Mouse (Mus musculus) heart, embryonic 15.5 days (tissue): ENCODE measurements around the gene Oprm1. TPM values are rescaled to one million over a fixed set of nuclear protein-coding genes. Genes with fewer than 3 reads are reported as not detected.

Experiments used
- ATAC-seq: fragments of 200-750 bp; cut with Nextera tagmentation; replicated peaks from 2 replicates; pipeline ENCODE4 v1.8.0; 2017; ENCODE audit warnings: low read depth, moderate TSS enrichment; ENCODE audit not compliant: insufficient number of reproducible peaks, insufficient read depth, low FRiP score
- H3K27ac ChIP-seq: fragments of 300-500 bp; sonication (generic); 2 replicates; pipeline ENCODE4 v1.5.1; 2015; ENCODE audit warnings: mild to moderate bottlenecking, inconsistent platforms
- H3K27me3 ChIP-seq: fragments of 300-500 bp; sonication (generic); 2 replicates; pipeline ENCODE4 v1.6.1; 2015; ENCODE audit warnings: inconsistent platforms
- H3K36me3 ChIP-seq: fragments of 300-500 bp; sonication (generic); 2 replicates; pipeline ENCODE4 v1.6.1; 2015; ENCODE audit warnings: mild to moderate bottlenecking, inconsistent platforms
- H3K4me1 ChIP-seq: fragments of 300-500 bp; sonication (generic); replicated peaks from 2 replicates; pipeline ENCODE4 v1.6.1; 2015; ENCODE audit warnings: inconsistent platforms
- H3K4me2 ChIP-seq: fragments of 300-500 bp; sonication (generic); 2 replicates; pipeline ENCODE4 v1.6.1; 2015; ENCODE audit warnings: inconsistent platforms, mild to moderate bottlenecking, moderate library complexity
- H3K4me3 ChIP-seq: fragments of 300-500 bp; sonication (generic); 2 replicates; pipeline ENCODE4 v1.5.1; 2015; ENCODE audit warnings: mild to moderate bottlenecking, inconsistent platforms
- H3K9ac ChIP-seq: fragments of 300-500 bp; sonication (generic); 2 replicates; pipeline ENCODE4 v1.6.1; 2015; ENCODE audit warnings: mild to moderate bottlenecking, inconsistent platforms
- H3K9me3 ChIP-seq: fragments of 300-500 bp; sonication (generic); replicated peaks from 2 replicates; pipeline ENCODE4 v1.6.1; 2016; ENCODE audit warnings: inconsistent platforms
- WGBS: fragments of 180-500 bp; shearing (Covaris S2); methylation state at CpG from one replicate; pipeline ENCODE4 v1.1.7; 2015; ENCODE audit warnings: mixed read lengths; 5-methylcytosine and 5-hydroxymethylcytosine counted together
- polyA plus RNA-seq: library from polyadenylated mRNA; unstranded; fragments of >200 nt; fragmentation: Nextera tagmentation; extraction: Ambion mirVana; gene quantifications from 2 replicates; pipeline ENCODE4 v1.2.1, GENCODE M21; 2015

Oprm1 gene
- polyA plus RNA-seq, 1 experiment from 2014 or later: not detected

DNA sequence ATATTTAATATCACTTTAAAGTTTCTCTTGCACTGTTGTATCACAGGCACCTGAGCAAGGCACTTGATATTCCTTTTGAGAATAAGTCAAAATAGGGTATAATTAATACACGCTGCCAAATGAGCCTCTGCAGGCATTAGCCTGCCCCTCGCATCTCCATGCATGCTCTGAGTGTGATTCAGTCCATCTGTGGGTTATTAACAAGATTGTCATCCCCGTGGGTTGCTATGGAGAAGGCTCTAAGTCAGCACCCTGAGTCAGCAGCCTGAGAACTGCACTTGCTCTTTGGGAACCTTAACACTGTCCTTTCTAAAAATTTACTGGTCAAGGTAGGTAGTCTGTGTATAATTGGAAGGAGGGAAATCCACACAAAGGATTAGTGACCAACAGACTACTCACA is 176.5 kb downstream of the Oprm1 start:
- Histone ChIP-seq H3K4me1 (no peaks in the 10 kb centered on the region), H3K4me3 (no peak overlapping the region), H3K27ac (no peak overlapping the region), H3K36me3 (no peaks in the 10 kb centered on the region), H3K9ac (no peak overlapping the region), H3K4me2 (no peak overlapping the region), H3K9me3 (no peaks in the 10 kb centered on the region), H3K27me3 (no peaks in the 10 kb centered on the region)
- WGBS: 67% methylated on average over 3 of the region's 3 CpGs
- no peak for ATAC-seq

DNA sequence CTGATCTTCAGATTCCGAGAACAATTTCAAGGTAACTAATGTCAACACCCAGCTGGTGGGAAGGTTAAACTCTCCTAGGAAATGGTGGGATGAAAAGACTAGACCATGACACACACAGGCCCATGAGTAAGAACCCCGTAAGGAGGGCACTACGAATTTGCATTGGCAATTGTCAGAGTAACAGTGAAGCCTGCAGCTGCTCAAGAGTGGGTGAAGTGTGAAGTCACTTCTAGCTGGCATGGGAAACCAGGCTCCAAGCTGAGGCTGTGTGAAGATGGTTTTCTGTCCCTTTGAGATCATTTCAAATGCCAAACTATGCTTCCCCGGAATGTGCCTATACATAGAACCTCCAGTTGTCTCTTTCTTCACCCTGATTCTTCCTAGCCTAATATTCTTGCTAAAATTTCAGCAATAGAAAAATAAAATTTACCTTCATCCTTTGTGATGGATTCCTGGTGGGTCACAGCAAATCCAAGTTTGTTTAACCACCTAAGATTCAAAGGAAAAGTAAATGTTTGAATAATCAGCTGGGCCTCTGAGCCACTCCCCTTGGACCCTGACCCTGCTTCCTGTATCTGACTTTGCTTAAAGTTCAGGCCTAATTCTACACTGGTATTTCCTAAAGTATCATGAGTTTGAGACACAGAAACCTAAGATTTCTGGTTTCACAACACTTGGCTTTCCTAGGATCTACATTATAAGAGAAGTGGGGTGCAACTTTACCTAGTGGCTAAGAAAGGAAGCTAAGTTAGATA is 178.5 kb downstream of the Oprm1 start:
- Histone ChIP-seq H3K36me3 (no peaks in the 10 kb centered on the region), H3K9me3 (no peaks in the 10 kb centered on the region), H3K27ac (no peak overlapping the region), H3K9ac (no peak overlapping the region), H3K27me3 (no peaks in the 10 kb centered on the region), H3K4me3 (no peak overlapping the region), H3K4me1 (no peaks in the 10 kb centered on the region), H3K4me2 (no peak overlapping the region)
- 76% methylated on average over 4 of the region's 4 CpGs for WGBS
- no peak for ATAC-seq

DNA sequence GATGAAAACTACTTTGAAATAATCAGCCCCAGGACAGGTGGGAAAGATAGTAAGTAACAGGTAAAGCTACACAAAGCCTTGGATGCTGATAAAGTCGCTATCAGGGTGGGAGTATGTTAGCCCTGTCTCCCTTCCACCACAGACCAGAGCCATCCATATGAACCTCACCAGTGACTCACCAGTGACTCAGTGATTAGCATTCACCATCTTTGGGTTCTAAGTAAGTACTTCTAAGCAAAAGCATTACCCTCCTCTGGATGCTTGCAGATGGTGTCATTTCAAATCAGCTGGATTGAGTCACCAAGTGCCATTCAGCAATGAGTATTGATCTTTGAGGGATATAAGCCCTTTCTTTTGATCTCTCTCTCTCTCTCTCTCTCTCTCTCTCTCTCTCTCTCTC is 194.8 kb downstream of the Oprm1 start:
- H3K4me2 ChIP-seq: no peak overlapping the region
- H3K4me3 ChIP-seq: no peak overlapping the region
- H3K4me1 ChIP-seq: no peaks in the 10 kb centered on the region
- H3K36me3 ChIP-seq: no peaks in the 10 kb centered on the region
- no peaks in the 10 kb centered on the region for H3K27me3 ChIP-seq
- no peak overlapping the region for H3K9ac ChIP-seq
- ATAC-seq: no peak
- no peaks in the 10 kb centered on the region for H3K9me3 ChIP-seq
- WGBS: 55% methylated on average over 1 of the region's 1 CpGs
- H3K27ac ChIP-seq: no peak overlapping the region

DNA sequence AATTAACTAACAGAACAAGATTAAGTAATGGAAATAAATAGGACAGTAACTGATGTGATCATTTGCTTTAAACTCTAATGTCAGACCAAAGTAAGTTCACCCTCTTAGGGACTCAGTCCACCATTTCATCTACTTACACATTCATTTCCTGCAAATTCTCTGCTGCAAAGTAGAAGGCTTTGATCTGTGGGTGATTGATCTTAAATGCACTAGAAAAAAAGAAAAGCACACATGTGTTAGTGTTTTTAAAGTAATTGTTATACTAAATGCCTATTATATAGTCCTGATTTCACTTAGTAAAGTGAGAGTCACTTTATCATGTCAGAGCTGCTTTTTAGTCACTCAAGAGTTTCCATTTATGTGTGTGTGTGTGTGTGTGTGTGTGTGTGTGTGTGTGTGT is 196.2 kb downstream of the Oprm1 start:
- Histone ChIP-seq H3K27me3 (no peaks in the 10 kb centered on the region), H3K4me1 (no peaks in the 10 kb centered on the region), H3K36me3 (no peaks in the 10 kb centered on the region), H3K9ac (no peak overlapping the region), H3K4me3 (no peak overlapping the region), H3K27ac (no peak overlapping the region), H3K4me2 (no peak overlapping the region), H3K9me3 (no peaks in the 10 kb centered on the region)
- ATAC-seq: no peak

DNA sequence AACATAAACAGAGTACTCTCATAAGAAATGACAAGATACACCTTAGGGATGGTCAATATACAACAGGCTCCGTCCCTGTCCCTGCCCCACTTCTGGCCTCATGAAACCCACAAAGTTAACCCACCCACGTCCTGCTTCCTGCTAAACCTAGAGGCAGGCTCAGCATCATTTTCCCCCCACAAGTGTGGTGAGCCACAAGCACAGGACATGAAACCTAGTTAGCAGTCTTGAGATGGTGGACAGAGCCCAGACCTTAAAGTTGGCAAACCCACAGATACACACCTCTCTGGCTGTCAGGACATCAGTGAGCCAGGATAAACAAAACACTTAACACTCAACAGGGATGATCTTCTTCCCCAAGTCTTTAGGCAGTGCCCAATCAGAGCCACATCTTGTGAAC is 198.1 kb downstream of the Oprm1 start:
- Histone ChIP-seq H3K36me3 (no peaks in the 10 kb centered on the region), H3K9me3 (no peaks in the 10 kb centered on the region), H3K27me3 (no peaks in the 10 kb centered on the region), H3K9ac (no peak overlapping the region), H3K27ac (no peak overlapping the region), H3K4me2 (no peak overlapping the region), H3K4me3 (no peak overlapping the region), H3K4me1 (no peaks in the 10 kb centered on the region)
- 80% methylated on average over 2 of the region's 2 CpGs for WGBS
- ATAC-seq: no peak

DNA sequence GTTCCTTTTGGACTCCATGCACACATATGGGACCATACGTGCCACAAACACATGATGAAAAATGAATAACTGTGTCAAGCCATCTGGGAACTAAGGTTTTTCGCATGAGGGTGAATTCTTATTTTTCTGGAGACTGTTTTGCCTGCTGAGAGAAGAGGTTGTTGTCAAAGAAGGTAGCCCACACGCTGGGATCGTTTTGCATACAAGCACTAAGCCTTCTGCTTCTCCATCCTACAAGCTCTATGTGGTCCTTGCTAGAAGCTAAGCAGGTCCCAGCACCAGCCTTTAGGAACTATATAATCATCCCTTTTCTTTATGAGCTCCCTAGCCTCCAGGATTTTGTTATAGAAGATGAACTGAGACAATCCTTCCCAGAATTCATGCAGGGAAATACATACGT is 200.5 kb downstream of the Oprm1 start:
- no peak overlapping the region for H3K4me3 ChIP-seq
- H3K27ac ChIP-seq: no peak overlapping the region
- no peaks in the 10 kb centered on the region for H3K4me1 ChIP-seq
- H3K36me3 ChIP-seq: no peaks in the 10 kb centered on the region
- ATAC-seq: no peak
- no peaks in the 10 kb centered on the region for H3K9me3 ChIP-seq
- 68% methylated on average over 5 of the region's 5 CpGs for WGBS
- H3K9ac ChIP-seq: no peak overlapping the region
- H3K27me3 ChIP-seq: no peaks in the 10 kb centered on the region
- no peak overlapping the region for H3K4me2 ChIP-seq

DNA sequence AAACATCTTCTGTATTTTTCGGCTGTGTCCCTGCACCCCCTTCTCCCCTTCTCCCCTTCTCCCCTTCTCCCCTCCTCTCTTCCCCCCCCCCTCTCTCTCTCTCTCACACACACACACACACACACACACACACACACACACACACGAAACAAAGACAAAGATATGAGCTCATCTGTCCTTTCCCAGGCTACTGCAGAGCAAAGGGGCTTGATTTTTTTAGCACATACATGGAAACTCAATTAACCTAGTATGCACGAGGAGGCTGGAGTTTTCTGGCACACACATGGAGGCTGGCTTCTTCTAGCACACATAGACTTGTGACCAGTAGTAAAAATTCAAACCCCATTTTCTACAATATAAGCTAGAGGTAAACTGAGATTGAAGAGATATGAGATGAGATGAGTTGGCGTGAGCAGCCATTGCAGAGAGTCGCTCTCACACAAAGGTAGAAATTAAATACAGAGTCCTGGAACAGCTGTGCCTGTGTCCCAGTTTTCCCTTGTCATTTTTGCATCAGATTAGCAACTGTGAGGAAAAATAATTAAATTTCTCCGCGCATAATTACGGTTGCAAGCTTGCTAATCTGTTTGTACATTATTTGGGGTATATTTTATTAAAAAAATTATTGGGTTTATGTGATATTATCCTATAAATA is 209.4 kb downstream of the Oprm1 start:
- no peak overlapping the region for H3K27ac ChIP-seq
- no peaks in the 10 kb centered on the region for H3K4me1 ChIP-seq
- H3K9me3 ChIP-seq: no peaks in the 10 kb centered on the region
- no peaks in the 10 kb centered on the region for H3K27me3 ChIP-seq
- H3K36me3 ChIP-seq: no peaks in the 10 kb centered on the region
- WGBS: 76% methylated on average over 8 of the region's 8 CpGs
- no peak overlapping the region for H3K4me2 ChIP-seq
- H3K9ac ChIP-seq: no peak overlapping the region
- no peak overlapping the region for H3K4me3 ChIP-seq
- ATAC-seq: no peak

DNA sequence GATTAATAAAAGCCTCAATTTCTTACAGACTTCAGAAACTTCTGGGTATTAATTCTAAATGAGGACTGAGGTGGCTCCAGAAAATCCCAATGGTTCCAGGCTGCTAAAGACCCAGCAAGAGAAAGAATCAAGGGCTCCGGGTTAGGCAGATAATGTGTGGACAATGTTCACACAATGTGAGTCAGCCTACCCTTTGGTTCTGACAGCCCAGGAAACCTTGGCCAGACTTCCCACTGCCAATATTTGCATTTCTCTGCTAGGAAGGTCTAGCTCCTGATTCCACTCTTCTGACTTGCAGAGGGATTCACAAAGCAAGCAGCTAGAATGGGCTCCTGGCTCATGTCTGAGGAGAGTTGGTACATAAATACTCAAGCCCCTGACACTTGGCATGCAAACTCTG is 210.0 kb downstream of the Oprm1 start:
- WGBS: 47% methylated on average over 1 of the region's 1 CpGs
- Histone ChIP-seq H3K4me2 (no peak overlapping the region), H3K27me3 (no peaks in the 10 kb centered on the region), H3K9me3 (no peaks in the 10 kb centered on the region), H3K9ac (no peak overlapping the region), H3K27ac (no peak overlapping the region), H3K4me1 (no peaks in the 10 kb centered on the region), H3K4me3 (no peak overlapping the region), H3K36me3 (no peaks in the 10 kb centered on the region)
- ATAC-seq: no peak

DNA sequence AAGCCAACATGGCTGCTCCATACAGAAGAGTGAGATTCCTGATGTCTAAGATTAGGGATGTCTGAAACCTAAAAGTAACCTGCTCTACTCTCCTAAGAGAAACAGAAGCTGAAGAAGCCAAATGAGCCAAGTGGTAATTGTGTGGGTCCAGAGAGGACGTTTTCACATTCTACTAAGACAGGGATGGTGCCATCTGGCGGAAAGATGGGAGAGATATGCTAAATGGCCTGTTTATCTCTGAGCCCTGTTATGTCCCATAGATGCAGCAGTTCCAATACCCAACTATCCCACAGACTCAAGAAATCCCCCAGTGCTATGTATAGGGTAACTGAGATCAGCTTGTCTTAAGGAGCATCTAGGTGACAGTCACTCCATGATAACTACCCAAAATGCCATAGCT is 219.5 kb downstream of the Oprm1 start:
- WGBS: 62% methylated on average over 2 of the region's 2 CpGs
- H3K9ac ChIP-seq: no peak overlapping the region
- H3K27me3 ChIP-seq: no peaks in the 10 kb centered on the region
- no peaks in the 10 kb centered on the region for H3K36me3 ChIP-seq
- H3K4me2 ChIP-seq: no peak overlapping the region
- H3K9me3 ChIP-seq: no peaks in the 10 kb centered on the region
- H3K4me3 ChIP-seq: no peak overlapping the region
- no peaks in the 10 kb centered on the region for H3K4me1 ChIP-seq
- no peak overlapping the region for H3K27ac ChIP-seq
- ATAC-seq: no peak

DNA sequence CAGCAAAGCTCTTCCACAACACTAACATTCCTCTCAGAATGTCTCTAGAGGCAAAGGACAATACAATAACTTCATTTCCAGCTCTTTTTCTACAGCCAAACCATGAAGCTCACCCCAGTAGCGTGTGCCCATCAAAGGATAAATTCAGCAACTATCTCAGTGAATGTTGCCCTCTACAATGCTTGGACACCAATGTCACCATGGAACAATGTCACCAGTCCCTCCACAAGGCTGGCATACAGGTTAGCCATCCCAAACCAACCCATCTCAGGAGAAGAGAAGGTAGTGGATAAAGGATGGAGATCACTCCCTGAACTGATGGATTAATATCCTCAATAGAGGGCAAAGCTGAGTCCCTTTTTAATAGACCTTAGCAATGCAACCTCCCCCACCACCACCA is 220.4 kb downstream of the Oprm1 start:
- Histone ChIP-seq H3K27me3 (no peaks in the 10 kb centered on the region), H3K27ac (no peak overlapping the region), H3K4me2 (no peak overlapping the region), H3K9ac (no peak overlapping the region), H3K9me3 (no peaks in the 10 kb centered on the region), H3K4me3 (no peak overlapping the region), H3K36me3 (no peaks in the 10 kb centered on the region), H3K4me1 (no peaks in the 10 kb centered on the region)
- 78% methylated on average over 1 of the region's 1 CpGs for WGBS
- no peak for ATAC-seq

DNA sequence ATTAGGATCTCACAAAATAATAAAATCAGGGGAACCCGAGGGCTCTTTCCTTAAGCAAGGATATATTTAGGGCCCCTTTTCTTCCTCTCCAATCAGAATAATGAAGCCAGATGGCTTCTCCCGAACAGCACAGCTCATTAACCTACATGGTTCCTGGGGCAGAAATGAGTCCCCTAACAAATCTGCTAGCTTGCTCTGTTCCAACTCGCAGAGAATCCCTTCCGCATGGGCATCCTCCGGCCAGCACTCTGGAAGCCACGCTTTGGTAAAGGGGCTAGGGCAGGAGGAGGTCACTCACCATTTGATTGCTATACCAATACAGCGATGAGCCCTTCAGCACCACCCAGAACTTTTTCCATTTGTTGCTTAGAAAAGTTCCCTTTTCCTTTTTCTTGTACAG is 220.9 kb downstream of the Oprm1 start:
- Histone ChIP-seq H3K4me3 (peak overlapping the region; percentile 30; the same call in 1 of the 2 replicates), H3K36me3 (no peaks in the 10 kb centered on the region), H3K4me1 (no peaks in the 10 kb centered on the region), H3K27me3 (no peaks in the 10 kb centered on the region), H3K27ac (no peak overlapping the region), H3K9me3 (no peaks in the 10 kb centered on the region), H3K4me2 (peak overlapping the region; percentile 46; the same call in 1 of the 2 replicates), H3K9ac (no peak overlapping the region)
- ATAC-seq: no peak
- 79% methylated on average over 7 of the region's 7 CpGs for WGBS

DNA sequence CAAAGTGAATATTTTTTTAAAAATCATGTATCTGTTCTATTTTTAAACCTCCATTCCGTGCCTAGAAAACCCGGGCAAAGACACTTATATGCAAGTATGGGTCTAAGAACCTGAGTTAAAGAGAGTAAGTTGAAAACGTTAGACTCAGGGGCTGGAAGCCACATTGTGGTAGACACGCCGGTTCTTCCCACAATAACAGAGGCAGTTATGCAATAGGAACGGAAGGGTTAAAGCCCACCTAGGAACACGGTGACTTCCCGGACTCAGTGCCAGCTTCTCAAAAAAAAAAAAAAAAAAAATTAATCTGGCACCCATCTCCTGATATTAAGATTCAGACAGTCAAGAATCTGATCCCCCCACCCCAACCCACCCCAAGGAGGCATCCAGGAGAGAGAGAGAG is 221.5 kb downstream of the Oprm1 start:
- H3K4me2 ChIP-seq: peak overlapping the region; percentile 46; the same call in 1 of the 2 replicates
- no peak overlapping the region for H3K9ac ChIP-seq
- H3K4me1 ChIP-seq: no peaks in the 10 kb centered on the region
- H3K27me3 ChIP-seq: no peaks in the 10 kb centered on the region
- H3K36me3 ChIP-seq: no peaks in the 10 kb centered on the region
- peak overlapping the region; percentile 30; the same call in 1 of the 2 replicates for H3K4me3 ChIP-seq
- no peaks in the 10 kb centered on the region for H3K9me3 ChIP-seq
- 42% methylated on average over 8 of the region's 8 CpGs for WGBS
- no peak overlapping the region for H3K27ac ChIP-seq
- ATAC-seq: no peak
